Mouse (Mus musculus) spleen, adult 18-20 months (tissue): ENCODE data around the gene Dhdds.

Source experiments
- DNase-seq, 2 experiments: peaks; one replicate each; pipeline ENCODE4 v3.0.0; 2022; ENCODE audit warnings: mixed read lengths in 2 of 2

Dhdds gene

GRCm38 (mm10) chr4:134000466-134001438 lies at the start of gene Dhdds:
Gene Dhdds (minus strand): TSS chr4:134000918.
- DNase-seq, result peak; percentile 88 to 94

GRCm38 (mm10) chr4:134047648-134048047 lies 46.9 kb upstream of the Dhdds start:
- DNase-seq, result no peak

GRCm38 (mm10) chr4:134043041-134043440 lies 42.3 kb upstream of the Dhdds start:
- DNase-seq, result no peak

- no peak for DNase-seq
Observed at GRCm38 (mm10) chr4:134041317-134042123, 40.8 kb upstream of the Dhdds start.

- peak; percentile 55 to 83 for DNase-seq
Observed at GRCm38 (mm10) chr4:134035953-134036352, 35.2 kb upstream of the Dhdds start.

- no peak for DNase-seq
Observed at GRCm38 (mm10) chr4:134025802-134026201, 25.1 kb upstream of the Dhdds start.

- peak in 1 of 2 experiments; percentile 69 for DNase-seq
Observed at GRCm38 (mm10) chr4:134020621-134021020, 19.9 kb upstream of the Dhdds start.

GRCm38 (mm10) chr4:134019641-134020351 lies 19.1 kb upstream of the Dhdds start:
- no peak for DNase-seq

GRCm38 (mm10) chr4:134019210-134019609 lies 18.5 kb upstream of the Dhdds start:
- DNase-seq, result no peak

GRCm38 (mm10) chr4:134018779-134019145 lies 18.0 kb upstream of the Dhdds start, which contains the start of gene Lin28a:
Gene Lin28a (minus strand): TSS chr4:134018841.
- no peak for DNase-seq

- no peak for DNase-seq
Observed at GRCm38 (mm10) chr4:134018038-134018778, 17.5 kb upstream of the Dhdds start.

GRCm38 (mm10) chr4:134017201-134017865 lies 16.6 kb upstream of the Dhdds start:
- DNase-seq, result no peak

- no peak for DNase-seq
Observed at GRCm38 (mm10) chr4:134016767-134017166, 16.0 kb upstream of the Dhdds start.

GRCm38 (mm10) chr4:134016208-134016607 lies 15.5 kb upstream of the Dhdds start:
- DNase-seq, result no peak

GRCm38 (mm10) chr4:134012858-134013528 lies 12.3 kb upstream of the Dhdds start:
- DNase-seq, result peak in 1 of 2 experiments; percentile 18

- DNase-seq, result no peak
Observed at GRCm38 (mm10) chr4:134011450-134012414, 11.0 kb upstream of the Dhdds start.

- DNase-seq, result no peak
Observed at GRCm38 (mm10) chr4:134009709-134010108, 9.0 kb upstream of the Dhdds start.

GRCm38 (mm10) chr4:134006845-134007244 lies 6.1 kb upstream of the Dhdds start:
- DNase-seq, result no peak

GRCm38 (mm10) chr4:134005581-134006358 lies 5.1 kb upstream of the Dhdds start:
- no peak for DNase-seq
